Mouse (Mus musculus) ES-Bruce4 (cell line): ENCODE measurements around the gene Nell2.

ENCODE experiments used
- CTCF ChIP-seq: IDR thresholded peaks from one replicate; pipeline ENCODE4 v1.8.1; 2011; ENCODE audit warnings: low read depth, low read length
- POLR2A ChIP-seq: IDR thresholded peaks from one replicate; pipeline ENCODE4 v1.8.1; 2011; ENCODE audit warnings: low read length; ENCODE audit not compliant: insufficient read depth

DNA sequence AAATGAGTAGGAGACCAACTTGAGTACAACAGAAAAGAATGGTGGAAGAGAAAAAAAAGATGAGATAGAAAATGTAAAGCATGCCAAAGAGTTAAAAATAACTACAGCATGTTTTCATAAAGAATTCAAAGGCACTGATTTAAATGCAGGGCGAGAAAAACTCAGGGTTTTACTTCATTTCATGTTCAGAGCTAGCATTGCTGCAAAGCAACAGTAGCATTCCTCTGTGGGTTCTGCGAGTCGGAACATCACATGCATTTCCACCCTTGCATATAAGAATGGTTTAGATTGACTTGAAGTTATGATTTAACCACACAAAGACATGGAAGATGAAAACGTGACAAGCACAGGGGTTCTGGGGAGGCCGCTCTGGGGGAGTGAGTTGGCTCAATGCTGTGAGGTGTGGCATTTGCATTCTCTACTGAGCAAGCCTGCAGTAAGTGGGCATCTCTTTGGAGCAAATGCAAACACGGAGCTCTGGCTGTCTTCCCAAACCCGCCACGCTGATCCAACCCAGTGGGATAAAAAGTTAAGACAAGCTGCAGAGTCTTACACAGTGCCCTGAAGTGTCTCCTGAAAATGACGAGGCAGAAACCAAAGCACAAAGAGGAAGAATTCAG is 334.6 kb downstream of the Nell2 start:
- TF ChIP-seq CTCF, result no peak
- TF ChIP-seq POLR2A, result no peak
